Mouse (Mus musculus) lung, postnatal 25 days (tissue): ENCODE measurements around the gene Nkapl.
"Not testable (repeated sequence)": the region's sequence is repeated elsewhere in the genome, so short reads cannot be mapped to it uniquely, and the experiment has no call there.

Experiments used
- DNase-seq: peaks from one replicate; pipeline ENCODE4 v3.0.0; 2022; ENCODE audit warnings: low spot score

Gene Nkapl

DNA sequence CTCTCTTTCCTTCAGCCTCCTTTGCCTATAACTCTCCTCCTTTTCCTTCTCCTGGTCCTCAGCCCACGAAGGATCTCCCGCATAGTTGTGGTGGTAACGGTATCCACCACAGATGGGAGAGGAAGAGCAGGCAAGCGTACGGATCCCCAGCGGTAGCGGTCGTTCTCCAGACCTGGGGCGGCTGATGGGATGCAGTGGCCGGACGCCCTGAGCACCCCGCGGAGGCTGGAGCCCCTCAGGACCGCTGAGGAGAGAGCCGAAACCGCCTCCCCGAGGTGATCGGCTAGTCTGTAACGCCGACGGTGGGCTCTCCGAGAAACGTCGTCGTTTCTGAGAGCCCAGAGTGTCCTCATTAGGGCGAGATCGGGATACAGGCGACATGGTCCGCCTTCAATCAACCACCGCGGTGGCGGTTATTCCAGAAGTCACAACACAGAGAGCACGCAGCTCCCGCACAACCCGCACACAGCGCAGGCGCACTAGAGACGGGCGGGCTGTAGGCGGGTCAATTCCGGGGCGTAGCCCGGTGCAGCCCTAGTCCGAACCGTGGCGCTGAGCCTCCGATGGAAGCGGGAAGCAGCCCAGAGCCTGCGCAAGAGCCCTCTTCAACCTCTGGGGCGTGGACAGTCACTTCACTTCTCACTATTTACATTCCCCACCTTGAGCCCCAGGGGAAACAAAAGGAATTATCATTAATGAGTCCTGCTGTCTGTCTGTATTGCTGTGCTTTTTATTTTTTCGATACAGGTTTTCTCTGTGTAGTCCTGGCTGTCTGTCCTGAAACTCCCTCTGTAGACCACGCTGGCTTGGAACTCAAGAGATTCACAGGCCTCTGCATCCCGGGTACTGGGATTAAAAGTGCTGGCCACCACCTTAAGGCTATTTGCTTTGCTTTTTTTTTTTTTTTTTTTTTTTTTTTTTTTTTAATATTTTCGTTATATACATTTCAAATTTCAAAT, at the start of gene Nkapl:
Gene Nkapl, minus strand, starts transcription at position 449 of the 959 bp plus-strand sequence.
- peak; percentile 89 for DNase-seq

- DNase-seq = peak; percentile 76
Observed at GRCm38 (mm10) chr13:21506221-21506649, 37.9 kb upstream of the Nkapl start.

- DNase-seq = no peak
Observed at GRCm38 (mm10) chr13:21502296-21502695, 34.0 kb upstream of the Nkapl start.

- DNase-seq = not testable (repeated sequence)
Observed at GRCm38 (mm10) chr13:21501182-21501581, 32.9 kb upstream of the Nkapl start, which contains the start of gene Gm11273. Gene Gm11273 (minus strand): TSS chr13:21501418.

- DNase-seq = no peak
Observed at GRCm38 (mm10) chr13:21495080-21495479, 26.8 kb upstream of the Nkapl start, which contains the start of gene AK157302. Gene AK157302 (plus strand): TSS chr13:21495223.

DNA sequence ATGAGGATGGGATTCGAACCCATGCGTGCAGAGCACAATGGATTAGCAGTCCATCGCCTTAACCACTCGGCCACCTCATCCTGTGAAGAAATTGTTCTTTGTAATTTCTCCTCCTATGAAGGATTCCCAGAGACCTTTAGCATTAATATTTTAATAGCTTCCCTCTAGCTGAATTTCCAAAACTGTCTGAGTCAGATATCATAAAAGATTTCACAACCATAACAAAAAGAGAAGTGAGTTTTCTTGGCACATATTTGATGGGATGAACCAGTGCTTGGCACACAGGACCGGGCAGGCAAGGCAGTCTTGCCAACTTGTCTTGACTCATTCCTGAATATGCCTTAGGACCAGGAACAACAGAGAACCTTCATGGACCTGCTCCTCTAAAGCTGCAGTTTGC, 24.5 kb upstream of the Nkapl start:
- DNase-seq = no peak

DNA sequence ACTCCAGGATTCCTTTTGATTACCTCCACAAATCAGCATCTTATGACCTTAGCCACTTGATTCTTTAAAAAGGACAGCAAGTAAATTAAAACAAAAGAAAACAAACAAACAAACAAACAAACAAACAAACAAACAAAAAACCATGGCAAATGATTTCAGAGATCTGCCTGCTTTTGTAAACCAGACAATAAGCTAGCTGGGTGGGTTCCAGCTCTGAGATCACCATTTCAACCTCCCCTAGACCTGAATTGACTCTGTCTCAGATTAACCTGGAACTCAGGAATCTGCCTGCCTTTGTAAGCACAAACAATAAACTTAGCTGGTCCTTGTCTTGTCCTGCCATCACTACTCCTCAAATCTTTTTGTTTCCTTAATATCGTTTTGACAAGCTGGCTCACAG, 18.6 kb upstream of the Nkapl start:
- no peak for DNase-seq

DNA sequence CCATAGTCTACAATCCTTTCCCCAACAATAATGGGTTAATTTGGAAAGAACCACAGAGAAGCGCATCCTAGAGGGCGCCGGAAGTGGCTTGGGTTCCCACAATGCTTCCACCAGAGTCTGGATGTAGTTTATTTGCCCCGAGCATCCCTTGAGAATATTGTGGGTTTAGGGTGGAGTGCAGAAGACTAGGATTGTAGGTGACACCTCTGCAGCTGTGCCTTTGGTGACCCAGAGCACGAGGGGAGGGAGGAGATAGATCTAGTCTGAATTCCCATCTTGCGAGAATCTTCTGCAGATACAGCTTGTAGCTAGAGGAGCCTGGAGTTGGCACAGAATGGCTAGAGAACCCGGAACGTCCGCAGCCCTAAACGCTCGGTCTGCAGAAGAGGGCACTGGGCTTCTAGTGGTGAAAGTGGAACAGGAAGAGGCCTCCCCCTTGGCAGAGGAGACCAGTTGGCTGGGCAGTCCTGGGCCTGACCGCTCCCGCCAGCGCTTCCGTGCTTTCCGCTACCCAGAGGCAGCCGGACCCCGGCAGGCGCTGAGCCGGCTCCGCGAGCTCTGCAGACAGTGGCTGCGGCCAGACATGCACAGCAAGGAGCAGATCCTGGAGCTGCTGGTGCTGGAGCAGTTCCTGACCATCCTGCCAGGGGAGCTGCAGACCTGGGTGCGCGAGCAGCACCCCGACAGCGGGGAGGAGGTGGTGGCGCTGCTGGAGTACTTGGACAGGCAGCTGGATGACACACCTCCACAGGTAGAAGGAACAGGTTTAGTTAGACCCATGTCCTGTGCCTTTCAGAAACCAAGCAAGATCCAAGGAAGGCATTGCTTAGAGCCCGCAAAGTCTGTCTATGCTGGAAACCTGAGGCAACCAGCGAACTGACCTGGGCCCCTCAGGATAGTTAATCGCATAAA, 10.7 kb upstream of the Nkapl start, which contains the start of the genes Zkscan4 and Gm10065:
Gene Zkscan4, plus strand, starts transcription at position 149 of the 912 bp plus-strand sequence.
Gene Gm10065, minus strand, starts transcription at position 683 of the 912 bp plus-strand sequence.
- DNase-seq = peak; percentile 48

GRCm38 (mm10) chr13:21472427-21472826, 4.1 kb upstream of the Nkapl start:
- DNase-seq = no peak

- DNase-seq = no peak
Observed at GRCm38 (mm10) chr13:21469097-21469496, 788 bp upstream of the Nkapl start.

DNA sequence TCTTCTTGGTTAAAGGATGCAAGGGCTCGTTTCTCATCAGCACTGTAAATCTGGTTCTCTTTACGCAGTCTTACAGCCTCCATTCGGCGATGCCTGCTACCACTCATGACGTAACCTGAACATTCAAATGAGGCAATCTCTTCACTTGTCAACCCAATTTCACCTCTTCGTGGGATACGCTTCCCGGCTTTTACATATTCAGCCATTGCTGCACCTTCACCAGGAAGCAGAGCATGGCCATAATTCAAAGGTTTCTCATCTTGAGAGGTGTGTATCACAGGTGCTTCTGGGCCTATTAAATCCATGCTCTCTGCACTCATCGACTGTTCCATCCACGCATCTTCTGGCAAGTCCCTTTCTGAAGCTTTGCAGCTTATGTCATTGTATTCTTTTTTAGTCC, 973 bp downstream of the Nkapl start:
- DNase-seq = no peak

DNA sequence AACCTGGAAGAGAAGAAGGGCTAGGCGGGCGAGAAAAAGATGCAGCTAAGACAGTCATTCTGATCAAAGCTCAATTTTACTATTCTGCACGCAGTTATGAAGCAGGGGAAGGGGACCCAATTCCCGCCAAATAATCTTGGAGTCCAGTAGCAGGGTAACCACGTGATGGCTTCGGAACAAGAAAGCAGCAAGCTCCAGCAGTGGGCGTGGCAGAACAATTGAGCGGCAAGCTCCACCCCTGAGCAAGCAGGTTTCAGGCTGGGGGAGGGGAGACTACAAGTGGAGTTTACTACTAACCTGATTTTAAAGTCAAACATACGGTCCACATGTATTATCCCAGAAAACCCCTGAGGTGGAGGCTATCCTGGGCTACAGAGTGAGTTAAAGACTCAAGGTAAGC, 5.8 kb downstream of the Nkapl start:
- not testable (repeated sequence) for DNase-seq

GRCm38 (mm10) chr13:21456347-21456746, 12.0 kb downstream of the Nkapl start:
- DNase-seq = peak; percentile 58

- no peak for DNase-seq
Observed at GRCm38 (mm10) chr13:21454133-21454532, 14.2 kb downstream of the Nkapl start.

DNA sequence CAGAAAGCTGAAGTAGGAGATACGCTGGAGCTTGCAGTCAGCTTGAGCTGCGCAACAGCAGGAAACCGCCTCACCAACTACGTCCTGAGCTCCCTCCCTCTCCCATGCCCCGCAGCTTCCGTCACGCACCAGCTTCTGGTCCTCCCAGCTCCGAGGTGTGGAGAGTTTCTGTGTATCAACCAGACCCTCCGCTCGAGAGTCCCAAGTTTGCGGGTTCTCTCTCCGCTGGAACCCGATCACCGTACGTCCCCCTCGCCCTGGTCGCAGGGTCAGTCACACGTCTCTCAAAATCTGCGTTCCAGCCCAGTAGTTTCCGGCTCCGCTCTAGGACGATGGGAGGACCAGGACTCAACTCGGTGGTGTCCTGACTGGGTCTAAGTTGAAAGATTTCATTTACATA, 14.9 kb downstream of the Nkapl start, which contains the start of gene Zscan26:
Gene Zscan26, minus strand, starts transcription at position 282 of the 400 bp plus-strand sequence.
- DNase-seq = peak; percentile 84

GRCm38 (mm10) chr13:21453042-21453441, 15.3 kb downstream of the Nkapl start:
- no peak for DNase-seq

- DNase-seq = peak; percentile 18
Observed at GRCm38 (mm10) chr13:21447856-21448614, 20.3 kb downstream of the Nkapl start.

GRCm38 (mm10) chr13:21446796-21447195, 21.5 kb downstream of the Nkapl start:
- no peak for DNase-seq

DNA sequence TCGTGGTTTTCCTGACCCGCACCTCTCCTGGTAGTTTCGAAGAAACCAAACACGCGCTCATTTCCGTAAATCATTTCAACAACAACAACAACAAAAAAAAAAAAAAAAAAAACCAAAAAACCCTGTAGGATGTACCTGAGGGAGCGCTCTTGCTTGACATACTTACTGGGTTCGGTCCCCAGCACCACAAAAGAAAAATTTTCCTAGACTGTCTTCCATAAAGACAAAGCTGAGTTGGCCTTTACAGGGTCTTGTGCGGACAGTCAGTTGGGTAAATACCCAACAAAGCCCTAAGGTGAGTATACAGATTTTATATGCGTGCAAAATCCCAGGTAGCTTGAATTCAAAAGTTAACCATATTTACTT, 27.1 kb downstream of the Nkapl start:
- DNase-seq = no peak

DNA sequence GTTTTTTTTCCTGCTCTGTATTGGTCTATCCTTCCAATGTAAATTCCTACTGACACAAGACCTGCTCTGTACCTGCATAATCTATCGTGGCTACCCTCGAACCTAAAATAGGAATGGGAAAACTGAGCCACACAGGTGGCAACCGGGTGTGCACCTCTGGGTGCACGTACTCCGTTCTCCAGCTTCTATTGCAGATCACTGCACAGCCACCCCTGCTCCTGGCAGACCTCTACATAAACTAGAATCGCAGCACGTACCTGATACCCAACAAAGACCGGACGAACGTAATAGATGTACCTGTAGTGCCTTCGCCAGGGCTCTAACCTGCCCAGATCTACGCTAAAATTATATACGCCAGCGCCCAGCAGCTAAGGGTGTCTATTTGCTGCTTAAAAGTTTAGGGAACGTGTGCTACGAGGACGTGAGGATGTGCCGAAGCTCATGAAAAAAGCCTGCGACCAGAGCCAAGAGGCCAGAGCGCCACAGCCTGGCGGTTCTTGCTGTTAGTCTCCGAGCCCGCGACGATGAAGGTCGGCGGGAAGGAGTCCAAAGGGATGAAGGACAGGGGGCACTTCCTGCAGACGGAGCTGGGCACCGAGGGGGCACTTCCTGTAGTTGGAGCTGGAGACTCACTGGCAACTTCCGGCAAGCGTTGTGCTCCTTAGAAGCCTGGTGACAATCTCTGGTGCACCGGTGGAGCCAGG, 27.7 kb downstream of the Nkapl start, which contains the start of gene Pgbd1:
Gene Pgbd1, minus strand, starts transcription at position 556 of the 704 bp plus-strand sequence.
- peak; percentile 47 for DNase-seq

DNA sequence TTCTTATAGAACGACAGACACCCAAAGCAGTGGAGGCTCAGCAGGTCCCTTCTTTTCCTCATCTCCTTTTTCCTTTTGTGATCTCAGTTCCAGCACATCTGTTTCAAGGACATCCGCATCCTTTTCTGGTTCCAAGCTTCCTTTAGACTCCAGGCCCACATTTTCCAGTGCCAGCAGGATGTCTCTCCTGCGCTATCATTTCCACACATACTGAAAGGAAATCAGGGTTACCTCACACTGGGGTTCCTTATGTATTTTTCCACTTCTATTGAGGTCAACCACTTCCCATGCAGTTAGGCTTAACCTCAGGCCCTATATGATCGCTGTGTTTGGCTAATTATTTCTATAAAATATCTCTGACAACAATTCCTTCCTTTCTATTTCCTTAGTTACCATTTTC, 32.8 kb downstream of the Nkapl start:
- DNase-seq = no peak
